Mouse (Mus musculus) heart, embryonic 15.5 days (tissue): ENCODE data around the gene Drd3. TPM values are rescaled to one million over a fixed set of nuclear protein-coding genes. Genes with fewer than 3 reads are reported as not detected.

Experiments
- ATAC-seq: fragments of 200-750 bp; cut with Nextera tagmentation; replicated peaks from 2 replicates; pipeline ENCODE4 v1.8.0; 2017; ENCODE audit warnings: low read depth, moderate TSS enrichment; ENCODE audit not compliant: insufficient number of reproducible peaks, insufficient read depth, low FRiP score
- H3K27ac ChIP-seq: fragments of 300-500 bp; sonication (generic); 2 replicates; pipeline ENCODE4 v1.5.1; 2015; ENCODE audit warnings: mild to moderate bottlenecking, inconsistent platforms
- H3K27me3 ChIP-seq: fragments of 300-500 bp; sonication (generic); 2 replicates; pipeline ENCODE4 v1.6.1; 2015; ENCODE audit warnings: inconsistent platforms
- H3K36me3 ChIP-seq: fragments of 300-500 bp; sonication (generic); 2 replicates; pipeline ENCODE4 v1.6.1; 2015; ENCODE audit warnings: mild to moderate bottlenecking, inconsistent platforms
- H3K4me1 ChIP-seq: fragments of 300-500 bp; sonication (generic); replicated peaks from 2 replicates; pipeline ENCODE4 v1.6.1; 2015; ENCODE audit warnings: inconsistent platforms
- H3K4me2 ChIP-seq: fragments of 300-500 bp; sonication (generic); 2 replicates; pipeline ENCODE4 v1.6.1; 2015; ENCODE audit warnings: inconsistent platforms, mild to moderate bottlenecking, moderate library complexity
- H3K4me3 ChIP-seq: fragments of 300-500 bp; sonication (generic); 2 replicates; pipeline ENCODE4 v1.5.1; 2015; ENCODE audit warnings: mild to moderate bottlenecking, inconsistent platforms
- H3K9ac ChIP-seq: fragments of 300-500 bp; sonication (generic); 2 replicates; pipeline ENCODE4 v1.6.1; 2015; ENCODE audit warnings: mild to moderate bottlenecking, inconsistent platforms
- H3K9me3 ChIP-seq: fragments of 300-500 bp; sonication (generic); replicated peaks from 2 replicates; pipeline ENCODE4 v1.6.1; 2016; ENCODE audit warnings: inconsistent platforms
- WGBS: fragments of 180-500 bp; shearing (Covaris S2); methylation state at CpG from one replicate; pipeline ENCODE4 v1.1.7; 2015; ENCODE audit warnings: mixed read lengths; 5-methylcytosine and 5-hydroxymethylcytosine counted together
- microRNA-seq: library from miRNA; unstranded; fragments of <30 nt; microRNA quantifications from one replicate; pipeline ENCODE4, GENCODE M21; 2016
- polyA plus RNA-seq: library from polyadenylated mRNA; unstranded; fragments of >200 nt; fragmentation: Nextera tagmentation; extraction: Ambion mirVana; gene quantifications from 2 replicates; pipeline ENCODE4 v1.2.1, GENCODE M21; 2015

Gene Drd3
- polyA plus RNA-seq, 1 experiment from 2014 or later, result not detected

GRCm38 (mm10) chr16:43849839-43850238 is 96.0 kb downstream of the Drd3 start:
- H3K36me3 ChIP-seq, result no peaks in the 10 kb centered on the region
- no peaks in the 10 kb centered on the region for H3K27me3 ChIP-seq
- H3K4me2 ChIP-seq, result no peak overlapping the region
- H3K9ac ChIP-seq, result no peak overlapping the region
- ATAC-seq, result no peak
- WGBS, result 71% methylated on average over 1 of the region's 1 CpGs
- no peaks in the 10 kb centered on the region for H3K4me1 ChIP-seq
- no peaks in the 10 kb centered on the region for H3K9me3 ChIP-seq
- no peak overlapping the region for H3K4me3 ChIP-seq
- no peak overlapping the region for H3K27ac ChIP-seq

GRCm38 (mm10) chr16:43858941-43859476 is 105.2 kb downstream of the Drd3 start:
- H3K9me3 ChIP-seq, result no peaks in the 10 kb centered on the region
- ATAC-seq, result no peak
- no peak overlapping the region for H3K4me3 ChIP-seq
- peaks cover 16% of the 10 kb centered on the region for H3K36me3 ChIP-seq
- H3K27me3 ChIP-seq, result no peaks in the 10 kb centered on the region
- 89% methylated on average over 5 of the region's 5 CpGs for WGBS
- H3K4me1 ChIP-seq, result no peaks in the 10 kb centered on the region
- no peak overlapping the region for H3K4me2 ChIP-seq
- H3K27ac ChIP-seq, result no peak overlapping the region
- no peak overlapping the region for H3K9ac ChIP-seq

DNA sequence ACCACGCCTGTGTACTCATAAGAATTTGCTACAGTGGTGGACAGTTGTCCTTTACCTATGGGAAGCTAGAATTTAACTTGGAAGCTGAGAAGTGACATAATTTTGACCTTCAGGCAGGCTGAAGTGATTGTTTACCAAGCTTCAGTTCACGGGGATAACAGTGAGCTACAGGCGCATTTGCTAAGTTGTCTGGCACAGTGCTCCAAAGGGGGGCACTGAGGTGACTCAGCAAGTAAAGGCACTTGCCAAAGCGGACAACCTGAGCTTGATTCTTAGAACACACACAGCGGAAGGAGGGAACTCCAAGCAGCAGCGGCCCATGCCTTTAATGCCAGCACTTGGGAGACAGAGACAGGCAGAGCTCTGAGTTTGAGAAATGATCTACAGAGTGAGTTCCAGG is 106.8 kb downstream of the Drd3 start:
- H3K9ac ChIP-seq, result no peak overlapping the region
- no peak overlapping the region for H3K27ac ChIP-seq
- no peak overlapping the region for H3K4me3 ChIP-seq
- WGBS, result 63% methylated on average over 6 of the region's 6 CpGs
- ATAC-seq, result no peak
- H3K4me2 ChIP-seq, result no peak overlapping the region
- H3K36me3 ChIP-seq, result peaks cover 20% of the 10 kb centered on the region
- H3K9me3 ChIP-seq, result no peaks in the 10 kb centered on the region
- no peaks in the 10 kb centered on the region for H3K27me3 ChIP-seq
- H3K4me1 ChIP-seq, result no peaks in the 10 kb centered on the region

GRCm38 (mm10) chr16:43869805-43870204 is 116.0 kb downstream of the Drd3 start:
- Histone ChIP-seq H3K27ac (no peak overlapping the region), H3K4me3 (no peak overlapping the region), H3K4me2 (no peak overlapping the region), H3K36me3 (peaks cover 20% of the 10 kb centered on the region), H3K9me3 (no peaks in the 10 kb centered on the region), H3K9ac (no peak overlapping the region), H3K4me1 (peaks cover 7% of the 10 kb centered on the region), H3K27me3 (no peaks in the 10 kb centered on the region)
- ATAC-seq, result no peak

GRCm38 (mm10) chr16:43871419-43871818 is 117.6 kb downstream of the Drd3 start:
- ATAC-seq, result peak; percentile 67; the same call in 1 of the 2 replicates
- Histone ChIP-seq H3K4me3 (no peak overlapping the region), H3K27ac (peak overlapping the region; percentile 61), H3K9me3 (no peaks in the 10 kb centered on the region), H3K4me2 (no peak overlapping the region), H3K27me3 (no peaks in the 10 kb centered on the region), H3K9ac (no peak overlapping the region), H3K36me3 (peaks cover 32% of the 10 kb centered on the region), H3K4me1 (peaks cover 7% of the 10 kb centered on the region)
- 45% methylated on average over 7 of the region's 7 CpGs for WGBS

Small RNAs within 50 kb of the gene (microRNA-seq; reads per million reads assigned to microRNA genes)
- not detected for gene Gm25996

Other genes starting within 250 kb of the Drd3 start
- gene Tigit, start 89.9 kb upstream of the Drd3 start, polyA plus RNA-seq, result not detected in 2 replicates
- 9.1 and 9.8 TPM in 2 replicates for gene Ccdc191, start 135.8 kb downstream of the Drd3 start, polyA plus RNA-seq
- gene Qtrt2, start 172.8 kb downstream of the Drd3 start, polyA plus RNA-seq, result 13.7 and 14.9 TPM in 2 replicates
- 0.81 and 1.3 TPM in 2 replicates for gene Zdhhc23, start 225.8 kb downstream of the Drd3 start, polyA plus RNA-seq